13 mouse cellular contexts compared by ENCODE assay signal in genomic region chr2:153342166-153342565, GRCm38 (mm10).
"Had no signal": no experiment of that assay in that cellular context is flagged by ENCODE, and none has a peak within 500 bp of the region (broad histone marks: within the 10 kb centered on the region; RNA-seq: fewer than 3 reads in every experiment).

No protein-coding gene starts in this region.

- H3K4me2 ChIP-seq: hindbrain, embryonic 14.5 days; lung, embryonic 15.5 days; midbrain, embryonic 13.5 days; neural tube, embryonic 15.5 days had no signal

- H3K27me3 ChIP-seq: lung, embryonic 15.5 days; midbrain, embryonic 13.5 days; neural tube, embryonic 15.5 days had no signal

- H3K4me3 ChIP-seq: layer of hippocampus, adult 2 months; limb, embryonic 10.5 days; lung, embryonic 15.5 days; midbrain, embryonic 13.5 days; myocyte; neural tube, embryonic 15.5 days had no signal

- H3K27ac ChIP-seq: hindbrain, embryonic 14.5 days; layer of hippocampus, adult 2 months; limb, embryonic 10.5 days; lung, embryonic 15.5 days; midbrain, embryonic 13.5 days; neural tube, embryonic 15.5 days had no signal

- H3K9me3 ChIP-seq: limb, embryonic 10.5 days; lung, embryonic 15.5 days; midbrain, embryonic 13.5 days; neural tube, embryonic 15.5 days had no signal

- H3K36me3 ChIP-seq: midbrain, embryonic 13.5 days; neural tube, embryonic 15.5 days had no signal

- H3K9ac ChIP-seq: hindbrain, embryonic 14.5 days; lung, embryonic 15.5 days; midbrain, embryonic 13.5 days; neural tube, embryonic 15.5 days had no signal

- ATAC-seq: midbrain, embryonic 13.5 days had no signal

- DNase-seq: kidney, adult 18-20 months; kidney, postnatal 10 days; kidney, postnatal 4 days; lung, postnatal 14 days; right cerebral cortex, adult 18-20 months; right cerebral cortex, postnatal 25 days had no signal
